Mouse (Mus musculus) stomach, postnatal 0 days (tissue): ENCODE data around the gene Hpn.
A peak's percentile ranks its signal among the peaks of the same experiment; 100 is the strongest.

Experiments used
- CTCF ChIP-seq: IDR thresholded peaks from 2 replicates; pipeline ENCODE4 v1.5.1; 2016; ENCODE audit warnings: antibody characterized with exemption, low read depth, mild to moderate bottlenecking, moderate library complexity
- EP300 ChIP-seq: optimal IDR thresholded peaks from 2 replicates; pipeline ENCODE3; 2016; ENCODE audit warnings: antibody characterized with exemption

DNA sequence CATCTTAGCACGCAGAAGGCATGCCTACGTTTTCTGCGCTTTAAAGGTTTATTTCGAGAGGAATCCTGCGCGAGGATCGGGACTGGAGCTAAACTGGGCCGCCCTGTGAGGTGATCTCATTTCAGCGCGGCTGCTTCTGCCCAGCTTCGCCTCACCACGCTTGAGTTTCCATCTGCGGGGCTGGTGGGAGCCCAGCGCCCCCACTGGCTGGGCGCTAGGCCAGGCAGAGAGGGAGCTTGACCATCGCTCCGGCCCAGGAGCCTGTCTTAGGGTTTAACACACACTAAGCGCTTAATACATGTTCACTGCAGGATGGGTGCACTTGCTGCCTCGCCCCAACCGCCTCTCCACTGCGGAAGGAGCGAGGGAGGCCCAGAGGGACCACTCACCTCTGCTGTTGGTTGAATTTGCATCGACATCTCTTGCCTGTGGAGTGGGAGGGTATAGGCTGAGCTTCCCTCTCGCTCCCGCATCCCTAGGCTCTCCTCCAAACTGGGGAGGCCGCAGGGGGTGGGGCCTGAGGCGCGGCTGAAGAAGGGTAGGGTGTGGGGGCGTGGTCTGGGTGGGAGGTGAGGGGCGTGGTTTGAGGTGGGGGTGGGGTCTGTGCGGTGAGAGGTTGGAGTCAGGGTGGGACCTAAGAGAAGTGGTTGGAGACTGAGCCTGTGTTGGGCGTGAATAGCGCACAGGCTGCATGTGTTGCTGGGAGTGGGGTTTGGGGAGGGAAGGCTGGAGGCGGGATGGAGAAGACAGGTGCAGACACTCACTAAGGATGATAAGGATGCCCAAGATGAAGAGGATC is 62.3 kb downstream of the Hpn start:
- TF ChIP-seq CTCF = peak; percentile 53
- TF ChIP-seq EP300 = no peak
